Mouse (Mus musculus): Measurements from ENCODE around the gene Syt1.

- no peak for TF ChIP-seq GATA1 (IDR thresholded peaks at IDR 0.05; ENCODE audit: low read length)
- TF ChIP-seq TAL1 (IDR thresholded peaks at IDR 0.05; ENCODE audit: low read length) = no peak
These were observed 544.2 kb downstream of the Syt1 start for GRCm38 (mm10) chr10:108466539-108466938.

All from erythroblast, embryonic 14.5 days (primary cell).